Mouse (Mus musculus) bone marrow, adult 2 months (tissue): ENCODE data around the gene Grb10.

Experiments used
- CTCF ChIP-seq: fragments of 200-500 bp; IDR thresholded peaks from 2 replicates; pipeline ENCODE4 v1.5.1; 2011; ENCODE audit warnings: low read length, control low read depth; ENCODE audit not compliant: control insufficient read depth, insufficient read depth
- POLR2A ChIP-seq: fragments of 200-500 bp; IDR thresholded peaks from 2 replicates; pipeline ENCODE4 v1.6.1; 2011; ENCODE audit warnings: low read depth, mild to moderate bottlenecking, control low read depth, low read length, borderline replicate concordance; ENCODE audit not compliant: control insufficient read depth

DNA sequence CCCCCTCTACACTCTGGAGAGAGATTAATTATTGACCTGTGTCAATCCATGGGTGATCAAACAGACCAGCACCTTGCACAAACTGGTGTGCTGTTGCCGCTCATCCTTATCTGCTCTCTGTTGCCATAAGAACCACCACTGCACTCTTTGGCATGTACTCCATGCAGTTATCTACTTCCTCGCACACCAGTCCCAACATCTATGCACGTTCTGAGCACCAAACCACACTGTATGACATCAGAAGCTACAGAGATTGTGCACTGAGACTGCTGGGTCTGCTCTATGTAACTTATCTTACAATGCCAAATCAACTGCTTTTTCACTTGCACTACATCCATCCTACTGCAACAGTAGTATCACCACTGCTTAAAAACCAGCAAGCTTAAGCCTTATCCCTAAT lies 28.4 kb downstream of the Grb10 start:
- TF ChIP-seq CTCF, result no peak
- TF ChIP-seq POLR2A, result no peak
